Mouse (Mus musculus) right cerebral cortex, postnatal 25 days (tissue): ENCODE measurements at regions not wholly inside any gene's neighbourhood (a gene's known extent, or its start where the extent isn't known, plus 50 kb on each side); places are given as distances from the start of the nearest gene placed in this dataset.
A peak's percentile ranks its signal among the peaks of the same experiment; 100 is the strongest.

ENCODE experiments used
- DNase-seq: peaks from one replicate; pipeline ENCODE4 v3.0.0; 2022

GRCm38 (mm10) chr8:115806579-115806978, 99.0 kb upstream of the Maf start:
- no peak for DNase-seq

DNA sequence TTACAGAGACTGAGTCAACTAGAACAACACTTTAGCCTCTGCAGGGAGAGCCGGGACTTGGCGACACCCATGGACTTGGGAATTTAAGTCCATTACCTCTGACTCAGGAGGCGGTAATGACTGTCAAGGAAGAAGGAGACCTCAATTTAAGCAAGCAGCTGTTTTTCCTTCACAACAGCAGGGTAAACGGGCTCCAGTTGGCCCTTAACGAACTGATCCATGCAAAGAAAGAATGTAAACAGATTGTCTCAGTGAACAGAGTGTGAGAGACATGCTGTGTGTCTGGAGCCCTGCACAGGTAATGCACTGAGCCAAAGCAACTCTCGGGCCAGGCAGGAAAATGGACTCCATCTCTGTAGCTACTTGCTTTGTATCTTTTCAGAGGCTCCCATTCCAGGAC, 98.5 kb upstream of the Maf start:
- no peak for DNase-seq

GRCm38 (mm10) chr8:115793587-115793986, 86.0 kb upstream of the Maf start:
- DNase-seq = no peak

DNA sequence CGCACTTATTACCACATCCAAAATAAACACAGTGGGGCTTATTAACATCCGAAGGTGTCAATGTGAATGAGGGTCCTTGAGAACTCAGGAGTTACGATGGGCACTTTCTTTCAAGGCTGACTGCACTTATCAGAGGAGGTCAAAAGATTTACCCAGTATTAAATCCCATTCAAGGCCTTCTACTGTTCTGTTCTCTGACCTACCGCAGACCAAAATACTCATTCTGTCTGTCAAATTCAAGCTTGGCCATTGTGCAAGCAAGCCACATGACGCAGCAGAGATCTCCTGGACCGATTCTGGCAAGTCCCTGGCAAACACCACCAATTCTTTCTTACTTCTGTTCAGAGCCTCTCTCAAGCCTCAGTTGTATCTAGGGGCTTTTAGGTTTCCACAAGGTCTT, 80.8 kb upstream of the Maf start:
- no peak for DNase-seq

GRCm38 (mm10) chr8:115786185-115786584, 78.6 kb upstream of the Maf start:
- no peak for DNase-seq

DNA sequence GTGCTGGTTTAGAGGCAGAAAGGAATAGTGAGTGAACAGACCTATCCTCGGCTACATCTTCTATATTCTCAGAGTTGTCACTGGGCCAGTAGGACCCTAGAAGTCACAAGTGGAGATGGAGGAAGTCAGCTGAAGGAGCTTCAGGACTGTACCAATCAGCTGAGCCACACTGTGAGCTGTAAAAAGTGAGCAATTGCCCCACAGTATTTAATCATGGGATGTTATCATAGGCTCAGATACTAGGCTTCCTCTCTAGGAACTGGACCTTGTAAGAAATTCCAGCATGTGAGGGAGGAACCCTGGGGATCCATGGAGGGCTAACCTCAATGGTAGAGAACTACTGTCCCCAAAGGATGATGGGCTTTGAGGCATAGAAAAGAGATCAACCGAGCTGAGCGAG, 78.2 kb upstream of the Maf start:
- DNase-seq = no peak

DNA sequence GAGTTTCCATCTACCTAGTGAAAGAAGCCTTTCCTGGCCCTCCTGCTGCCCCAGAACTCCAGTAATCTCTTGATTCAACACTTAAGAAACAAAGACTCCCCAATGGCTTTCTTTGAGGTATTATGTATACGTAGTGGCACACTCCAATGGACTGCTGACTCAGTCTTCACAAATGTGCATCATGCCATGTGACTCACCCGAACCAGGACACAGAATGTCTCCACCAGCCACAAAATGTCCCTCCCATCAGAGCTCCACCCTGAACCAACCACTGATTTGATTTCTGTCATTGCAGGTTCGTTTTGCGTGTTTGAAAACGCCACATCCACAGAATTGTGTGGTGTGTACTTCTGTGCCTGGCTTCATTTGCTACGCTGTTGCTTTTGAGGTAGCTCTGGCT, 75.8 kb upstream of the Maf start:
- no peak for DNase-seq

GRCm38 (mm10) chr8:115778433-115778832, 70.8 kb upstream of the Maf start:
- no peak for DNase-seq

- no peak for DNase-seq
These were observed 63.5 kb upstream of the Maf start for GRCm38 (mm10) chr8:115771060-115771459.

GRCm38 (mm10) chr8:115768631-115769030, 61.0 kb upstream of the Maf start:
- no peak for DNase-seq

DNA sequence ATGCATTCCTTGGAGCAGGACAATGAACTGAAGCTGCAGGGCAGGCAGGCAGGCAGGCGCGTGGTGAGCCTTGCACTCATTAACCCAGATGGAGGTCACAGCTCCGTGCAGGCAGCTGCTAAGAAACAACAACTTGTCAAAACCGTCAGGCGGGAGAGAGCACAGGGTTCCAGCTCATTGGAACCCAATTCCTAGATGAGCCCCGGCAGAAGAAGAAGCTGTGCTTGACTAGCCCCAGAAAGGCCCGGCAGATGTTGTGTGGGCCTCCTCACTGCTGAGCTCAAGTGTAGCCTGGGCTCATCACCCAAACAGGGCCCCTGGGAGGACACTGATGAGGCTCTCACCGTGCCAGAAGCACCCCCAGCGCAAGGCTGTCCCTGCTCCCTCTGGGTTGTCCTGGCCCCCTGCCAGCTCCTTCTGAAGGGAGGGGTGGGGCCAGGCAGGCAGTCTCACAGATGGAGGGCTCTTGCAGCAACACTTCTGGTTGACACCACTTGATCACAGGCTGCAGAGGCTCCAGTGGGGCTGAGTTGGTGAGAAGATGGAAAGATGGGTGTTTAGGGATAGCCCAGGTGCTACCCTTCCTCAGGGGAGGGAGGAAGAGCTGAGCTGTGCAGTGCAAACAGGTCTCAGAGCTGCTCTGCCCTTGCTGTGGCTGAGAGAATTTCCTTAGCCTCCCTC, 58.8 kb upstream of the Maf start:
- peak; percentile 6 for DNase-seq

DNA sequence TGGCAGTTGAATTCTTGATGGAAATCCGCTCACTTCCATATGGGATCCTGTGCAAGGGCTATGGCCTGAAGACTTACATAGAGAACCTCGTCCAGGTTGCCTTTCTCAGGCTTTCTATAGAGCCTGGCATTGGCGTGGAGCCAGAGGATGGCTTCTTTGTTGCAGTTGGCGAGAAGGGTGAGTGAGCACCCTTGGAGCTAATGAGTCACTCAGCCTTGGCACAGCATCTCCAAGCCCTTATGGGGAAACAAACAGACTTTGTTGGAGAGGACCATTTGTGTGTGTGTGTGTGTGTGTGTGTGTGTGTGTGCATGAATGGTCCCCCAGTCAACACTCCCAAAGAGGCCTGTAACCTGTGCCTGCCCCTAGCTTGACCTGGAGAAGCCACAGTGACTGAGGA, 57.0 kb upstream of the Maf start:
- DNase-seq = no peak

DNA sequence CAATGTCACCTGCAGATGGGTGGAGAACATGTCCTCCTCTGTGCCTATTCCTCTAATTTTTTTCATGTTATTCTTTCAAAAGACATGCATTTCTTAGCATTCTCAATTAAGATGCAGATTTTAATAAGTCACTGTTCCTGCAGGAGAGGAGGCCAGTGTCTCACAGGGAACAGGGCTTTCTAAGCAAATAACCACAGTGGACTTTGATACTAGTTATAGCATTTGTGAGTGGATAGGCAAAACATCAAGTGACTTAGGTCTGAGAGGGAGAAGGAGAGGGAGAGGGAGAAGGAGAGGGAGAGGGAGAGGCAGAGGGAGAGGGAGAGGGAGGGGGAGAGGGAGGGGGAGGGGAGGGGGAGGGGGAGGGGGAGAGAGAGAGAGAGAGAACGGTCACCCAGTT, 50.4 kb upstream of the Maf start:
- no peak for DNase-seq
